Mouse (Mus musculus): ENCODE results near the gene Srrm2. TPM values are rescaled to one million over a fixed set of nuclear protein-coding genes. Genes with fewer than 3 reads are reported as not detected.

Srrm2 gene
- total RNA-seq (2015) = 298 and 382 TPM in 2 replicates
- total RNA-seq (2017) = 96.7 and 109 TPM in 2 replicates

GRCm38 (mm10) chr17:23790269-23791078, at the start of gene Srrm2:
Srrm2 (plus strand) TSS chr17:23790532.
- ATAC-seq (replicated peaks; ENCODE audit: poor library complexity) = peak; percentile 70

GRCm38 (mm10) chr17:23740598-23741021, 49.7 kb upstream of the Srrm2 start, which contains the start of gene Paqr4:
Paqr4 (minus strand) TSS chr17:23740867.
- peak; percentile 51 for ATAC-seq (replicated peaks; ENCODE audit: poor library complexity)

GRCm38 (mm10) chr17:23741359-23742209, 48.7 kb upstream of the Srrm2 start:
- ATAC-seq (replicated peaks; ENCODE audit: poor library complexity) = no peak

GRCm38 (mm10) chr17:23742210-23742793, 48.0 kb upstream of the Srrm2 start:
- no peak for ATAC-seq (replicated peaks; ENCODE audit: poor library complexity)

GRCm38 (mm10) chr17:23742941-23743340, 47.4 kb upstream of the Srrm2 start:
- no peak for ATAC-seq (replicated peaks; ENCODE audit: poor library complexity)

GRCm38 (mm10) chr17:23744076-23744475, 46.3 kb upstream of the Srrm2 start:
- ATAC-seq (replicated peaks; ENCODE audit: poor library complexity) = no peak

- no peak for ATAC-seq (replicated peaks; ENCODE audit: poor library complexity)
Observed at GRCm38 (mm10) chr17:23744651-23745050, 45.7 kb upstream of the Srrm2 start.

GRCm38 (mm10) chr17:23745301-23746251, 44.8 kb upstream of the Srrm2 start, which contains the start of gene Kremen2:
Kremen2 (minus strand) TSS chr17:23745833.
- no peak for ATAC-seq (replicated peaks; ENCODE audit: poor library complexity)

GRCm38 (mm10) chr17:23746311-23746710, 44.0 kb upstream of the Srrm2 start:
- peak; percentile 8; the same call in 1 of the 2 replicates for ATAC-seq (replicated peaks; ENCODE audit: poor library complexity)

GRCm38 (mm10) chr17:23746767-23747166, 43.6 kb upstream of the Srrm2 start:
- ATAC-seq (replicated peaks; ENCODE audit: poor library complexity) = peak; percentile 48

GRCm38 (mm10) chr17:23747471-23747870, 42.9 kb upstream of the Srrm2 start:
- no peak for ATAC-seq (replicated peaks; ENCODE audit: poor library complexity)

GRCm38 (mm10) chr17:23748026-23748425, 42.3 kb upstream of the Srrm2 start:
- no peak for ATAC-seq (replicated peaks; ENCODE audit: poor library complexity)

- peak; percentile 71 for ATAC-seq (replicated peaks; ENCODE audit: poor library complexity)
Observed at GRCm38 (mm10) chr17:23748631-23749391, 41.5 kb upstream of the Srrm2 start.

GRCm38 (mm10) chr17:23749400-23750191, 40.7 kb upstream of the Srrm2 start:
- no peak for ATAC-seq (replicated peaks; ENCODE audit: poor library complexity)

- ATAC-seq (replicated peaks; ENCODE audit: poor library complexity) = no peak
Observed at GRCm38 (mm10) chr17:23755689-23756088, 34.6 kb upstream of the Srrm2 start.

- ATAC-seq (replicated peaks; ENCODE audit: poor library complexity) = no peak
Observed at GRCm38 (mm10) chr17:23757581-23757980, 32.8 kb upstream of the Srrm2 start.

GRCm38 (mm10) chr17:23758801-23759200, 31.5 kb upstream of the Srrm2 start:
- ATAC-seq (replicated peaks; ENCODE audit: poor library complexity) = no peak

- no peak for ATAC-seq (replicated peaks; ENCODE audit: poor library complexity)
Observed at GRCm38 (mm10) chr17:23760231-23760630, 30.1 kb upstream of the Srrm2 start.

Data from megakaryocyte progenitor cell, adult 5-6 weeks (primary cell).